Mouse (Mus musculus) urinary bladder, adult 18-20 months (tissue): ENCODE data around the gene Mto1.

Source experiments
- DNase-seq, 2 experiments: peaks; one replicate each; pipeline ENCODE4 v3.0.0; 2022; ENCODE audit warnings: low spot score in 2 of 2, mixed read lengths in 2 of 2

Gene Mto1

GRCm38 (mm10) chr9:78447973-78448873 is at the start of gene Mto1, which contains the start of gene Gm17324:
TSS of gene Mto1 (plus strand) at chr9:78448208.
TSS of gene Gm17324 (minus strand) at chr9:78448786.
- peak; percentile 80 to 87 for DNase-seq

- DNase-seq, result no peak
Measured at GRCm38 (mm10) chr9:78400570-78400969, 47.4 kb upstream of the Mto1 start.

- DNase-seq, result no peak
Measured at GRCm38 (mm10) chr9:78401596-78401995, 46.4 kb upstream of the Mto1 start.

GRCm38 (mm10) chr9:78427362-78427781 is 20.6 kb upstream of the Mto1 start:
- no peak for DNase-seq

GRCm38 (mm10) chr9:78428185-78428584 is 19.8 kb upstream of the Mto1 start:
- DNase-seq, result no peak

DNA sequence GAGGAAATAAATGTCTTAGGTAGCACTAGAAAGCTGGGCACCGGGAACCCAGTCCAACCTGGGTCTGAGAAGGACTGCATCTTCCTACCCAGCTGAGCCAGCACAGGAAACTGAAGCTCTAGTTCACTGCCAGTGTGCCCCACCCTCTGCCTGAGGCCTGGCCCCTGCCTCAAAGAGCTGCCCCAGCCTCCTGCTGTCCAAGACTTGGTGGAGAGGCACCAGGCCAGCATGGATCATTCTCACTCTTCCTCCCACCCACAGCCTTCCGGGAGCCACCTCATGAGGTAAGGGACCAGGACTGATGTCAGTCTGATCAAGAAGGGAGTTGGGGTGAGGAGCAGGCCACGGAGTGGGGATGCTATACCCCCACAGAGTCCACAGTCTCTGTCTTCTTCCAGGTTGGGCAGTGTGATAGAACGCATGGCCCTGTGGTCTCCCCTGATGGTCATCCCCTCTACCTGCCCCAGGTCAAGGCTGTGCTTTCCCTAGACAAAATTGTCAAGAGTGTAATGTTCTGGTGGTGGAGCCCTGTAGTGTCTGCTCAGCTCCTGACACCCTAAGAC is 19.1 kb upstream of the Mto1 start:
- DNase-seq, result no peak

DNA sequence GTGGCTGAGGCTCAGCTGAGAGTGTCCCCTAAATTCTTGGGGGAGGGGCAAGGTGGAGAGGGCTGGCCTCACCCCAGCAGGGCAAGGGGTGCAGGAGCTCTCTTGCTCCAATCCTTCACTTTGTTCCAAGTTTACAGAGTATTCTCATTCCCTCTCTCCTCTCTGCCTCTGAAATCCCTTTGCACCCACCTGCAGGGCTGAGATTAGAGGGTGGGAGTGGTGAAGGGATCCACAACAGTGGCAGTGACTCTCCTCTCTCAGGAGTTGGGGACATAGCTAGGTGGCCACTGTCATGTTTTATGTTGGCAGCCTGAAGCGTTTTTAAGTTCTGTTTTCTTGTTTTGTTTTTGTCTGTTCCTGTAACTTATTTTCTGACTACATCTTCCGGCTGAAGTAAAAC is 18.5 kb upstream of the Mto1 start:
- no peak for DNase-seq

GRCm38 (mm10) chr9:78430486-78430885 is 17.5 kb upstream of the Mto1 start:
- no peak for DNase-seq

DNA sequence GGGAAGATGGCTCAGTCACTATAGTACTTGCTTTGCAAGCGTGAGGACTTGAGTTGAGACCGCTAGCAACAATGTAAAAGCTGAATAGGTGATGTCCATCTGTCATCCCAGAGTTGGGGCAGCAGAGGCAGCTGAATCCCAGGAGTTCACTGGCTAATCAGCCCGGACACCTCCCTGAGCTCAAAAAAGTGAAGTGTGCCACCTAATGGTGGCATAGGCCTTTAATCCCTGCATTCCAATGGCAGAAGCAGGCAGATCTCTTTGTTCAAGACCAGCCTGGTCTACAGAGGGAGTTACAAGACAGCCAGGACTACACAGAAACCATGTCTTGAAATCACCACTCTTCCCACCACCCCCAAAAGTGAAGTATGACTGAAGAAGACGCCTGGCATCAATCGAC is 15.5 kb upstream of the Mto1 start:
- no peak for DNase-seq

DNA sequence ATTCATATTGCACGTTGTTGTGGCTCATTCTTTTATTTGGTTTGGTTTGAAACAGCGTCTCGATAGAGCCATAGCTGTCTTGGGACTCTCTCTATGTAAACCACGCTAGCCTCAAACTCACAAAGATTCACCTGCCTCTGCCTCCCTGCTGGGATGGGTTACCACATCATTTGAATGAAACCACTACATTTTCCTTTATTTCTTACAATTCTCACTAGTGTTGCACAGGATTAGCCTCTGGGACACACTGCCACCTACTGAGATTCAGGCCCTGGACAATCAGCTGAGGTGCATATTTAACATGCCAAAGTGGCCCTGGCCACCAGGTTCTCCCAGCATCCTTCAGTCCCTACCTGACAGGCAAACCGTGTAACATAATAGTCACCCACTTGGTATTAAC is 8.6 kb upstream of the Mto1 start:
- DNase-seq, result no peak

DNA sequence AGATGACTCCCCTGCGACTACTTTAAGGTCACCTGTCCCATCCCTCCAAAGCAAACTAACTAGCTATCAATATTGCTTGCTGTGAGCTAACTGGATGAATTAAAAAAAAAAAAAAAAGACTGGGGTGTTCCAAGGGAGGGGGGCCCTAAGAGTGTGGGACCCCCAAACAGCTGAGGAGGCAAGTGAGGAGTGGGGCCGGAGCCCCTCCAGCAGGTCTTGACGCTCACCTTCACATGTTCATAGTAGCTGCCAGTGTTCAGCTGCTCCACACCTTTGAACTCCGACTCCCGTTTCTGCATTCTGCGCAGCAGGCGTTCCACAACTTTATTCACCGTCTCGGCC is 5.8 kb upstream of the Mto1 start:
- no peak for DNase-seq

GRCm38 (mm10) chr9:78442579-78443392 is 5.2 kb upstream of the Mto1 start, which contains the start of gene Cgas:
TSS of gene Cgas (minus strand) at chr9:78443237.
- DNase-seq, result peak; percentile 46 to 62

DNA sequence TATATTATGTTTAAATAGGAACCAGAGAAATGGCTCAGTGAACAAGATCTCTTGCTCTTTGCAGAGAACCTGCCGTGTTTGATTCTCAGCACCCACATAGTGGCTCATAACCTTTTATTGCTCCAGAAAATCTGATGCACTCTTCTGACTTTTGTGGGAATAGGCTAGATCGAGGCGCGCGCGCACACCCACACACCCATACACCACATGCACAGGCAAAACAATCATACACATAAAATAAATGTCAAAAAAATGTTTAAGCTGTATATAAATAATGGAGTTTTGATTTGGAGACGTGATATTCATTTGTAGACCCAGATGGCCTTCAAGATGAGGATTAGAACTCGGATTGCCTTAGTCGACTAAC is 419 bp upstream of the Mto1 start:
- DNase-seq, result no peak

- no peak for DNase-seq
Measured at GRCm38 (mm10) chr9:78450404-78450803, 2.4 kb downstream of the Mto1 start.

DNA sequence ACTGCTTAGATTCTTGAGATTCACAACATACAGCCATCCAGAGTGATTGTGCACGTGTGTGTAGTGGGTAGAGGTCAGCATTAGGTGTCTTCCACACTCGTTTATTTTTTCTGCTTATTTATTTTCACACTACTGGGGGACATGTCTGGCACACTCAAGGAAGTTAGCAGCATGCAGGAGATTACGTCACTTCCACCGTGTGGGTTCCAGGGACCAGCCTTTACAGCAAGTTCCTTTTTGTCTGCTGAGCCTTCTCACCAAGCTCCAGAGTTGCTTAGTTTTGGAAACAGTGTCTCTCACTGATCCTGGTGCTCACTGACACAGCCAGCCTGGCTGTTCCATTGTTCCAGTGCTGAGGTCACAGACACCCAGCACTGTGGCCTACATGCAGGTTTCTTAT is 3.4 kb downstream of the Mto1 start:
- DNase-seq, result no peak

- DNase-seq, result no peak
Measured at GRCm38 (mm10) chr9:78457026-78457425, 9.0 kb downstream of the Mto1 start.

- no peak for DNase-seq
Measured at GRCm38 (mm10) chr9:78463337-78463736, 15.3 kb downstream of the Mto1 start.

DNA sequence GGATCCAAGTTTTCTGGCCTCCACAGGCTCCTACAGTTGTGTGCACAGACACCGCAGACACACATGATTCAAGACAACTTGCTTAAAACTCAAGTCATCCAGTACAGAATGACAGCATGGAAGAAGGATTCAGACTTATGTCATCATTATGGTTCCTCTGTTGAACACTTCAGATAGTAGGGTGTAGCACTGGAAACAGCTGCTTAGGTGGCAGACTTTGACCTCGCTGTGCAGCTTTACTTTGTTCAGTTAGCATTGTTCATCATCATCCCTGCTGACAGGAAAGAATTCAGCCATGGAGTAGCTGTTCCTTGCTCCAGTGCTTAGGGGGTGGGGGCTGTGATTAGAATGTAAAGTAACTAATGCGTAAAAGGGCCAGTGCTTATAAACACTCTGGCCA is 17.7 kb downstream of the Mto1 start:
- DNase-seq, result no peak

DNA sequence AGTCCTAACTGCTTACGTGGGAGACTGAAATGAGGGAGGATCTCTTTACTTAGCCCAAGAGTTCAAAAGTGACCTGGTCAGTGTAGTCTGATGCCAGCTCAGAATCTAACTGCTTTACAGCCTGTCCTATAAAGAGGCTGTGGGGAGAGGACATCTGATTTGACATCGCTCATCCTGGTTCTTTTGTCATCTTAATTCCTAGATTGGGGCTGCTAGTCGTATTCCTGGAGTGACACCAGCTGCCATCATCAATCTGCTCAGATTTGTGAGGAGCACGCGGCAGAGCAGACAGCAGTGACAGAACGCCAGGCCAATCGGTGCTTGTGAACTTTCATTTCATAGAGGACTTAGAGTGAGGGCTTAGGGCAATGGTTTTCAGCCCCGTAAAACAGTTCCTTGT is 25.6 kb downstream of the Mto1 start:
- DNase-seq, result no peak

- DNase-seq, result no peak
Measured at GRCm38 (mm10) chr9:78474270-78474669, 26.3 kb downstream of the Mto1 start.

DNA sequence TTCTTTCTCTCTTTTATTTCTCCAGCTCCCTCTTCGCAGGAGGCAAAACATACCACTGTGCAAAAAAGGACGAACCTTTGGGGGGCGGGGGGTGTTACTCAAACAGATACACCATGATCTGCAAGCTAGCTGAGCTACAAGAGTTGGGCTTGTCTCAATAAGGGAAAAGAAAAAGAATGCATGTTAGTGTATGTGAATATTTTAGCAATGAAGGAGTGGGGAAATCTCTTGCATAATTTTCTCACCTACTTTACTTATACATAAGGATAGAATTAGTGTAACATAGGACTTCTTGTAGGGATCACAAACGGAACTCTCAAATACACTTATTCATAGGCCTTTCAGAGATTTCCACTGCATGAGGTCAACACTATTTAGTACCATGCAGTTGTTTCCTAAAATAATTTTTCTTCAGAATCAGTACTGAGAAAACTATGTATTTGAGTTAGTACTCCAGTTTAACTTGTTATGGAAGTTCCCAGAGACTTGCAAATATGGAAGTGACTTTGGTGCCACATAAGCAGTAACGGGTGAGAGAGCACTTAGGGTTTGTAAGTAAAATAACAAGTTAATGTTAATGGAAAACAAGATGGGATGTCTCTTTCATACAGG is 26.9 kb downstream of the Mto1 start:
- no peak for DNase-seq

GRCm38 (mm10) chr9:78475383-78475780 is 27.4 kb downstream of the Mto1 start:
- DNase-seq, result no peak
